Mouse (Mus musculus) right cerebral cortex, postnatal 4 days (tissue): ENCODE data around the gene Cdc45.
A peak's percentile ranks its signal among the peaks of the same experiment; 100 is the strongest.

Experiments
- DNase-seq: peaks from one replicate; pipeline ENCODE4 v3.0.0-alpha.2; 2022

Cdc45 gene

GRCm38 (mm10) chr16:18788627-18789406, 23.0 kb downstream of the Cdc45 start:
- DNase-seq = no peak

DNA sequence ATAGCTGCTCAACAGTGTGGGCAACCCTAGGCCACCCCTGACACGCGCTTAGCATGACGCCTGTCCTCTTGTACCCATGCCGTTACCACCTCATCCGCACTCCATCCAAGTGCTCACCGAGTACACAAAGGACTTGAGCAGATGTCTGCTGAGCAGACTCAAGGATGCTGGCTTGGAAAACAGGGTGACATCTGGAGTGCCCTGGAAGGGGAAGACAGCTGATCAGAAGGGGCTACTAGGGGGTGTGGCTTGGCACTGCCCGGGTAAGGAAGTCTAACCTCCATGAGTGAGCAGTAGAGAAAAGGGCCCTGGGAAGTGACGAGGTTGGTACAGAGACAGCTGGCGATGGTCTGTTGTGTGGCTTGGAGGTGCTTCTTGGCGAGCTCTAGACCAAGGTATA, 25.1 kb downstream of the Cdc45 start:
- DNase-seq = no peak

- no peak for DNase-seq
These were observed 26.3 kb downstream of the Cdc45 start for GRCm38 (mm10) chr16:18785485-18785884.

DNA sequence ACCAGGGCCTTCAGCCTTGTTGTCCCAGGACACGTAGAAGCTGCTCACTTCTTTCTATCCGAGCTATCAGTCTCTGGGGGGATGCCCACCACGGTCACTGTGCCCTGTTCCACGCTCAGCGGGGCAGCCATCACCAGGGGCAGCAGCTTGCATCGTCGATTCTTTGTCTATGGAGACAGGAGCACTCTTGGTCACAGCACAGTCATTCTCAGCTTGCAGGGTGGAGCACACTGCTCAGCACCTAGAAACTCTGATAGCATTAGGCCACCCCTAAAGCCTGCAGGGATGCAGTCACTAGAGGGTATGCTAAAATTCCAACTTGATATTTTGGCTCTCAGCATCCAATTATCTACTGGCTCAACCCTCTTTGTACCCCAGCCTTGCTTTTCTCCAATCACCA, 26.8 kb downstream of the Cdc45 start:
- DNase-seq = no peak

GRCm38 (mm10) chr16:18781810-18782209, 30.0 kb downstream of the Cdc45 start:
- DNase-seq = no peak

GRCm38 (mm10) chr16:18778461-18778860, 33.3 kb downstream of the Cdc45 start:
- DNase-seq = no peak

DNA sequence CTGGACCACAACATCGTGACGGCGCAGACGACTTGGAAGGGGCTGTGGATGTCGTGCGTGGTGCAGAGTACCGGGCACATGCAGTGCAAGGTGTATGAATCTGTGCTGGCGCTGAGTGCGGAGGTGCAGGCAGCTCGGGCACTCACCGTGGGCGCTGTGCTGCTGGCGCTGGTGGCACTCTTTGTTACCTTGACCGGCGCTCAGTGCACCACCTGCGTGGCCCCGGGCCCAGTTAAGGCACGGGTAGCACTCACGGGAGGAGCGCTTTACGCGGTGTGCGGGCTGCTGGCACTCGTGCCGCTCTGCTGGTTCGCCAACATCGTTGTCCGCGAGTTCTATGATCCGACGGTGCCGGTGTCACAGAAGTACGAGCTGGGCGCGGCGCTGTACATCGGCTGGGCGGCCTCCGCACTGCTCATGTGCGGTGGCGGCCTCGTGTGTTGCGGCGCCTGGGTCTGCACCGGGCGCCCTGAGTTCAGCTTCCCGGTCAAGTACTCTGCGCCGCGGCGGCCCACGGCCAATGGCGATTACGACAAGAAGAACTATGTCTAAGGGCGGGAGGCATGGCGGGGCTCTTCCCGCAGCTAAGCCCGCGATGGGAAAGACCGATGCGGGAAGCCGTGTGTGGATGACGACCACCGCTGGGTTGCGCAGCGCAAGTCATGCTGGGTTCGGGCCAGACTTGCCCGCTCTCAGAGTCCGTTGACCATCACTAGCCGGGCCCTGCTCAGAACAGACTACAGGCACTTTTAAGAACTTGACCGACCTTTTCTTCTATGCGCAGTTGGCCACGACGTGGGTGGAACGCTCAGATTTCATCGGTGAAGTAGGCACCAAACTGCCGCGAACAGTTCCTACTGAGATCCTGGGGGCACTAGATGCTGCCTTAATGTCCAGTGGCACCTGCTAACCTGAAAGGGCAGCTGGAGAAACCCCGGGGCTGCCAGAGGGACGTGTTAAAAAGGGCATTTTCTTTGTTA, 34.4 kb downstream of the Cdc45 start:
- peak; percentile 25 for DNase-seq

DNA sequence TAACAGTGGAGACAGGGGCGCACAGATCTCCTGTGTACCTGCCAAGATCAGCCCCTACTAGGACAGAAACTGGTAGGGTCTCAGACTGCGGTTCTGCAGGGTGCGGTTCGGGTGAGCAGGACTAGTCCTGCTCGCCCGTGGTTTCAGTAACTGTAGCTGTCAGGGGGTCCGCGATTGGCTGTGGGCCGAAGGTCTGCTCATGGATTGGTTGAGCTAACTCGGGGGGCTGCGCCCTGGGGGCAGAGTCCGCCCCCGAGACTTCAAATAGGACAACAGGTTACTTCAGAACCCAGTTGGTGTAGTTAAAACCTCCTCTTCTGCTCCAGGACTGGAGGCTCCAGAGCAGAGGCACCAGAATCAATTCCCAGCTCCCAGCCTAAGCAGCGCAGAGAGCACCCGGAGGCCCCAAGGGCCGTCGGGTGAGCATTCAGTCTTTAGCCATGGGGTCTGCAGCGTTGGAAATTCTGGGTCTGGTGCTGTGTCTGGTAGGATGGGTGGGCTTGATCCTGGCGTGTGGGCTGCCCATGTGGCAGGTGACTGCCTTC, 35.2 kb downstream of the Cdc45 start, which contains the start of gene Cldn5:
Gene Cldn5 (plus strand): TSS at position 292 of the 545 bp plus-strand sequence.
- DNase-seq = peak; percentile 16

DNA sequence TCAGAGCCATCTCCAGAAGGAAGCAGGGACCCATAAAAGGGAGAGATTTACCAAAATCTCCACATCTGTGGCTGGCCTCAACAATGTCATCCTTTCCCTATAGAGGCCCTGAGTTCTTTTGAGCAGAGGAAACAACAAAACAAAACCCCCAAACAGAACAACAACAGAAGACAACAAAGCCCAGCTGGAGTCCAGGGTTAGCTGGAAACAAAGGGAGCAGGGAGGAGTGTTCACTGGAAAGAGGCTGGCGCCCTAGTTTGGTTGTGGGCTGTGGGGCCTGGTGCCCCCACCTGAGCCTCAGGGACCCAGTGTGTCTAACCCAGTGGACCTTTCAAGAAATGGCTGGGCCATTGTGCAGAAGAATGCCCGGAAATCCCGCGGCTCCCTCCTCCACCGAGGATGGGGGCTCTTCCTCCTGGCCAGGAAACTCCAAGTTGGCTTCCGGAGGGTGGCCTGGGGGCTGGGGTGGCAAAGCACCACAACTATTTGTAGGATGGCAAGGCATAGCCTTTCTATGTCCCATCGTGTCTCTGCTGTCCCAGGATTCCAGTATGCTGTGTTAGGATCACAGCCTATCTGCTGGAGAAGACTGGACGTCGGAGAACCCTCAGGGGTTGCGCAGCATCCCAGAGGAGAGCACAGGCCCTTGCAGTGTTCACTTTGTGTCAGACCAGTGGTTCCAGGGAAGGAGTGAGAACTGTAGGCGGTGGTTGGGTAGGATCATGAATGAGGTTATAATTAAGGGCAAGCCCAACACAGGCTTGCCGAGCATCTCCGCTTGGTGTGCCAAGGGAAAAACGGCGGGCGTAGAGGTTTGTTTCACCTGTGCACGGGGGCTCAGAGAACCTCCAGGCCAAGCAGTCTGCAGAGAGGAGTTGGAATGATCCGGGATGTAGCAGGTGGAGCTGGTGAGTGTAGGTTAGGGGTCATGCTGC, 35.9 kb downstream of the Cdc45 start:
- DNase-seq = no peak

DNA sequence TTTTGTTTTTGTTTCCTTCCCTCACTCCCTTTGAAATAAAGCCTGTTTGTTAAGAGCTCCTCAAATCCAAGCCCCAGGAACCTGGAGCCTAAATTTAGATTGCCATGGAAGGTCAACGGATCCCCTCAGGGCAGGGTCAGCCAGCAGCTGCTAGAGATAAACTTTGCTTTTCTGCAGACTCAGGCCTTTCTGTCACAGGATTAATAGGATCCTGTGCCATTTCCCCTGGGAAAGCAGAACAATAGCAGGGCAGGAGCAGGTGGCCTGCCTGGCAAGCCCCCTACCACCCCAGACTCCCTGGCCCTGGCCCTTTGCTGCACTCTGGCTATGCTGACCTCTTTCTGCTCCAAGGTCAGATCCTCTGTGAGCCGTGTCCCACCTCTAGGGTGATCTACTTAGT, 37.9 kb downstream of the Cdc45 start:
- no peak for DNase-seq

DNA sequence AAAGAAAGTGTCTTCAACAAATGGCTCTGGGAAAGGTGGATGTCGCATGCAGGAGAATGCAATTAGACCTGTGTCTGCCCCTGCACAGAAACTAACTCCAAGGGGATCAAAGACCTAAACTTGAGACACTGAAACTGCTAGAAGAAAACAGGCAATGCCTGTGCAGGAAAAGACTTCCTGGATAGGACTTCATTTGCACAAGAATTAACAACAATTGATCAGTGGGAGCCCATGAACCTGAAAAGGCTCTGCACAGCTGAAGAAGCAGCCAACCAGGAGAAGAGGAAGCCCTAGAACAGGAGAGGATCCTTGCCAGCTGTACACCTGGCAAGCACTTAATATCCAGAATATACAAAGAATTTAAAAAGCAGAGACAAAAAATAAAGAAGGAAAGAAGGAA, 42.3 kb downstream of the Cdc45 start:
- no peak for DNase-seq

- no peak for DNase-seq
These were observed 45.4 kb downstream of the Cdc45 start for GRCm38 (mm10) chr16:18766390-18766789.

DNA sequence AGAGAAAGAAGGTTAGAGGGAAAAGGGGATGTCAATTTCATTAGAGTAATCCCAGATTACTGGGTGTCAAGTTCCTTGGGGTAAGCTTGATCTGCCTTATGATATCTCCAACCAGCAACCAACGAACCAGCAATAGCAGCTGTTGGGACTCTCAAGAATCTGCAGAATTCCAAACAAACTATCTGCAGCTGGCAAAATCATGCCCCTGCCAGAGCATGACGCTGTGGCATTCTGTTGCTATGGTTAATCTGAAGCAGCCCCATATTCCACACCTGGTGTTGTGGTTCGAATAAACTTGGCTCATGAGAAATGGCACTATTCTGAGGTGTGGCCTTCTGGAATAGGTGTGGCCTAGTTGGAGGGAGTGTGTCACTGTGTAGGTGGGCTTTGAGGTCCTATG, 48.8 kb downstream of the Cdc45 start:
- no peak for DNase-seq

DNA sequence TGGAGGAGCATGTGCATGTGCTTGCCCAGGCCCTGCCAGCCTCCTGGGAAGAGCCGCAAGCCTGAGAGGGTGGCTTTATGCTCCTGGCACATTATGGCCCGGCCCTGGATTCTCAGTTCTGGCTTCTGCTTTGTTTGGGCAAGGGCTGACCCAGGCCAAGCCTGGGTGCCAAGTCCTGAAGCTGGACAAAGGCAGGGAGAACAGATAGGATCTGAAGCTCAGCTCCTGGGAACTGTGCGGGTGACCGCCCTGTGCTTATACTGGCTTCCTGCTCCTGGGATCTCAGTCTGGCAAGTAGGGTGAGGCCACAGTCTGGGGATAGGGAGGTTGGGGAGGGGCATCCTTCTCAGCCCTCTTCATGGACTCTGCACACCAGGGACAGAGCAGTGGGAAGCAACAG, 50.1 kb downstream of the Cdc45 start:
- DNase-seq = no peak

GRCm38 (mm10) chr16:18751885-18752499, 59.8 kb downstream of the Cdc45 start:
- DNase-seq = no peak

DNA sequence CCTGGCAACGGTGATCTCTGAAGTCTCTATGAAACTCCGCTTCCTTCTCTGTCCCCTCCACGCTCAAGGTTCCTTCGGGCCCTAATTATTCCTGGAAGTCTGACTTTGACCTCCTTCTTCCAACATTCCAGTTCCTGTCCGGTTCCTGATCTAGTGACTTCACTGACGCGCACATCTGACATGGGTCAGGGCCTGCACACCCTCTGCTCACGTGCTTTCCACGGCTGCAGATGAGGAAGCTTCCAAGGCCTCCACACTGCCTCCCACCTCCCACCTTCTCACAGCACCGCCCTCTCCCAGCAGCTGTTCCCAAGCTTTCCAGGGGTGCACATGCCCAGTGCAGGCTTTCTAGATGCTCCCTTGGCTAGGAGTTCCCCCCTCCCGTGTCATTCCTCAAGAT, 60.7 kb downstream of the Cdc45 start:
- no peak for DNase-seq

DNA sequence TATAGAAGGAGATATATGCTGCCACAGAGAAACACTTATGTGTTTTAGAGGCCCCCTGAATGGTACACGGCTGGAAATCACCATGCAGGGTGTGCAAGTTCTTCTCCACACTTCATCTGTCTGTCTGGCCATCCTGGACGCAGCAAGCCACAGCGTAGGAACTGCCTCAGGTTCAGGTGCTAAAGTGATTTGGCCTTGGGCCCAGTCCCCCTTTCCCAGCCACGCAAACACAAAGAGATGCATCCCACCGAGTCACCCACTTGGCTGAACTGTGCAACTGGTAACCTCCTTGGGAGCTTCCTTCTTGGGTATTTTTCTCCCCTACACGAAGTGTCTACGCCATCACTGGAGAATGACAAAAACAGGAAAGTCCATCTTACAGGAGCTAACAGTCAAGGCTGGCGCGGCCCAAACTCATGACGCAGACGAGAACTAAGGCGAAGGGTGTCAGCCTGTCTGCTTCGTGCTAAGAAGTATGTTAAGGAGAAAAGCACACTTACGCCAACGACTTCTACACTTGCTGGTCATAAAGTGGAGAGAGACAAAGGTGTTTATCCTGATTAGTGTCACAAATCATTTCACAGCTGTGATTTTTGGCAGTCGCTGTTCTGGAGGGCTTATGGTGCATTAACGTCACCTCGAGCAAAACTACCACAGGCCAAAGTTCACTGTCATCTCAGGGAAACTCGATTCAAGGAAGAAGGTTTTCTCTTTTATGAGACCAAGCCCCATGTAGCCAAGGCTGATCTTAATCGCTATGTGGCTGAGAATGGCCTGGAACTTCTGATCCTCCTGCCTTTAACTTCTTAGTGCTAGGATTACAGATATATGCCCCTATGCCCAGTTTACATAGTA, 65.3 kb downstream of the Cdc45 start:
- no peak for DNase-seq

DNA sequence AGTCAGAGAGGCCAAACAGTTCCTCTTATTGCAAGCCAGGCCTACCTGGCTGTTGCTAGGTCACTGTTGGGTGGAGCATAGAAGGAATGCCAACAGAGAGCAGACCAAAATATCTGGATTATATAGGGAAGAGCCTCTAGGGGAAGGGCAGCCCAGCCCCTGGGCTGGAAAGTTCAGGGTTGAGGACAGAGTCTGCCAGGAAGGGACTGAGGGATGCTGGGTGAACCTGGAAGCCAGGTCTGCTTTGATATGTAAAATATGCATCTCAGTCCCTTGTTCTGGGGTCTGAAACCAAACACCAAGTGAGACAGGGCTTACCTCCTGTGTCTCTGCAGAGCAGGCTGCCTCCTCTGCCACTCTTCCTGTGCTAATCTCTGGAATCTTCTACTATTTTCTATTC, 73.5 kb downstream of the Cdc45 start:
- DNase-seq = no peak

DNA sequence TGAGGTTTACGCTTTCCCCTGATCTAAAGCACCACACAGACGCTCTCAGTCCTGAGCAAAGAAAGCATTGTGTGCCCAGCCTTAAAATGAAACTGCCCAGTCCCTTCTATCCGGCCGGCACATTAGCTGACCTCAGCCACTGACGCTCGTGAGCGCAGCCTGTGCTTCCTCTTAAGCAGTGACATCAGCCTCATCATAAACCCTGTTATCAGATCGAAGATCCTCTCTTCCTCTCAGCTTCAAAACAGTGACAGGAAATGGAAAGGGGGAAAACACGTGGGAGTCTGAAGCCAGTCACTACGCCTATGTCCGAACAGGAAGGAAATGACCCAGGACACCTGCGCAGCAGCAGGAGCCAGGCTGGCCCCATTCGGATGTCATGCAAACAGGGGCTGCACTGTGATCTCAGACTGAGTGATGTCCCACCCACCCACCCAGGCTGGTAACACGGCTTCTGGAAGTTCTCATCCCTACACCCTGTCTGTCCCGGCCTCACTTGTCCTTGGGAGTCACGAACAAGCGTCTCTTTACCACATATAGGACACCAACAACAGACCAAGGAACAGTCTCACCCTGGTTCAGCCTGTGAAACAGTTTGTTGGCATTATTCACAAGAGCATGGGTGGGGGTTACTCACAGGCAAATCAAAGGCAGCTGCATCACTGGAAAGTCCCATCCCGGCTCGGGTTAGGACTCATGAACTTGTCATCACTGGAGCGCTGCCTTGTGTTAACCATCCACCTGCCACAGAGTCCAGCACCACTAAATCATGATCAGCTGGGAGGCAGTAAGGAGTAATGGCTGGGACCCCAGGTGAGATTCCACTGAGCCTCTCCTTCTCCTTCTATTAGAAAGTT, 78.5 kb downstream of the Cdc45 start:
- no peak for DNase-seq

GRCm38 (mm10) chr16:18730640-18731039, 81.1 kb downstream of the Cdc45 start:
- no peak for DNase-seq
